Mouse (Mus musculus): ENCODE measurements at regions not wholly inside any gene's neighbourhood (a gene's known extent, or its start where the extent isn't known, plus 50 kb on each side); places are given as distances from the start of the nearest gene placed in this dataset.
"Not testable (repeated sequence)": the region's sequence is repeated elsewhere in the genome, so short reads cannot be mapped to it uniquely, and the experiment has no call there.

GRCm38 (mm10) chr5:74813396-74813795, 110.7 kb upstream of the Lnx1 start:
- ATAC-seq (replicated peaks) = no peak
- no peak overlapping the region for H3K4me2 ChIP-seq (replicated peaks)
- H3K9me3 ChIP-seq = no peaks in the 10 kb centered on the region
- WGBS = 15% methylated on average over 3 of the region's 3 CpGs
- H3K27me3 ChIP-seq = no peaks in the 10 kb centered on the region
- H3K9ac ChIP-seq (replicated peaks) = no peak overlapping the region
- no peaks in the 10 kb centered on the region for H3K4me1 ChIP-seq
- no peaks in the 10 kb centered on the region for H3K36me3 ChIP-seq
- no peak overlapping the region for H3K27ac ChIP-seq (replicated peaks)
- no peak overlapping the region for H3K4me3 ChIP-seq

- Histone ChIP-seq H3K4me1 (no peaks in the 10 kb centered on the region), H3K27me3 (no peaks in the 10 kb centered on the region), H3K9me3 (no peaks in the 10 kb centered on the region), H3K9ac (replicated peaks) (no peak overlapping the region), H3K4me3 (no peak overlapping the region), H3K27ac (replicated peaks) (no peak overlapping the region), H3K4me2 (replicated peaks) (no peak overlapping the region), H3K36me3 (no peaks in the 10 kb centered on the region)
- no peak for ATAC-seq (replicated peaks)
- 61% methylated on average over 7 of the region's 7 CpGs for WGBS
Observed at GRCm38 (mm10) chr5:74811046-74811445, 108.3 kb upstream of the Lnx1 start.

- no peaks in the 10 kb centered on the region for H3K36me3 ChIP-seq
- no peaks in the 10 kb centered on the region for H3K27me3 ChIP-seq
- H3K9me3 ChIP-seq = no peaks in the 10 kb centered on the region
- no peak overlapping the region for H3K4me3 ChIP-seq
- ATAC-seq (replicated peaks) = no peak
- no peak overlapping the region for H3K9ac ChIP-seq (replicated peaks)
- no peak overlapping the region for H3K27ac ChIP-seq (replicated peaks)
- WGBS = 67% methylated on average over 5 of the region's 5 CpGs
- no peaks in the 10 kb centered on the region for H3K4me1 ChIP-seq
- H3K4me2 ChIP-seq (replicated peaks) = no peak overlapping the region
Observed at GRCm38 (mm10) chr5:74807581-74808221, 105.0 kb upstream of the Lnx1 start.

DNA sequence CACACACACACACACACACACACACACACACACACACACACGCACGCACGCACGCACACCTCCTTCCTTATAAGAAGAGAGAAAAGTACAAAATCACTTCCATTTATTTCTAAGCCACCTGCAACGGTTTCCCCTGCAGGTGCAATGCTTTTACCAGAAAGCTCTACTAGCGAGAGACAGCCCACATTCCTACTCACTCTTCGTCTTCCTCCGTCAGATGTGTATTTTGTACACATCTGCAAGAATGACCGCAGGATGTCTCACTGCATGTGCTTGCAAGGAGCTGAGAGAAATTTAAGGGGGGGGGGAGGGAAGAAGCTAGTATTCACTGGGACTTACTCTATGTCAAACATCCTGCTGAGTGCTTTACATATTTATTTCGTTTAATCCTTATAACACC, 99.2 kb upstream of the Lnx1 start:
- ATAC-seq (replicated peaks) = no peak
- H3K4me2 ChIP-seq (replicated peaks) = no peak overlapping the region
- H3K36me3 ChIP-seq = no peaks in the 10 kb centered on the region
- no peaks in the 10 kb centered on the region; the same call in 1 of the 2 replicates for H3K27me3 ChIP-seq
- H3K9ac ChIP-seq (replicated peaks) = no peak overlapping the region
- H3K27ac ChIP-seq (replicated peaks) = no peak overlapping the region
- no peak overlapping the region for H3K4me3 ChIP-seq
- no peaks in the 10 kb centered on the region for H3K4me1 ChIP-seq
- WGBS = 78% methylated on average over 10 of the region's 10 CpGs
- H3K9me3 ChIP-seq = no peaks in the 10 kb centered on the region

- 71% methylated on average over 9 of the region's 9 CpGs for WGBS
- H3K4me2 ChIP-seq (replicated peaks) = no peak overlapping the region
- no peaks in the 10 kb centered on the region; the same call in 1 of the 2 replicates for H3K27me3 ChIP-seq
- ATAC-seq (replicated peaks) = no peak
- no peak overlapping the region for H3K9ac ChIP-seq (replicated peaks)
- H3K36me3 ChIP-seq = no peaks in the 10 kb centered on the region
- H3K4me1 ChIP-seq = peaks cover 4% of the 10 kb centered on the region; the same call in 1 of the 2 replicates
- H3K27ac ChIP-seq (replicated peaks) = no peak overlapping the region
- no peak overlapping the region for H3K4me3 ChIP-seq
- no peaks in the 10 kb centered on the region for H3K9me3 ChIP-seq
Observed at GRCm38 (mm10) chr5:74800351-74800750, 97.6 kb upstream of the Lnx1 start.

DNA sequence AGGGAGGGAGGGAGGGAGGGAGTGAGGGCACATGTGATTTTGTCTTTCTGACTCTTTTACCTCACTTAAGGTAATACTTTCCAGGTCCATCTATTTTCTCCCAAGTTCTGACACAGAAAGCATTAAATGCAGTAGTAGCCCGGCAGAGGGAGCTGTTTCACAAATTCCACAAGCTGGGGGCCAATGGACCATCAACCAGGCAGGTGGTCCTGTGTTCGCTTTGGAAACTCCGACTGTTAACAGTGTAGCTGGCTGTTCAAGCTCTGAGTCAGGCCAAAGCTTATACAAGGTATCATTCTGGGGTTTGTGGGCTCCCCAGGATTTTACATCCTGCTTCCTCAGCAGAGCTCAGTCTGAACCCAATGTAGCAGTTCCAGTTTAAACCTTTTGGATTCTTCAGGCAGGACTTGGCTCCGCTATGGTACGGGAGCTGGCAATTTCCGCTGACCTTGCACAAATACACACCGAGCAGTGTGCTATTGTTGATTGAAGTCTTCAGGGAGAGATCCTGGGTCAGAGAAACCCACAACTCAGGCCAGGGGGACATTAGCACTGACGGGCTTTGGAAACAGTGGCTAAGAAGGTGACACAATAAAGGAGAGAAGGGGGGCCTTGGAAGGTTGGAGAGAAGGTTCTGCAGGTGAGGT, 93.8 kb upstream of the Lnx1 start:
- Histone ChIP-seq H3K9ac (replicated peaks) (no peak overlapping the region), H3K36me3 (no peaks in the 10 kb centered on the region), H3K27ac (replicated peaks) (no peak overlapping the region), H3K27me3 (no peaks in the 10 kb centered on the region; the same call in 1 of the 2 replicates), H3K4me1 (peaks cover 14% of the 10 kb centered on the region), H3K9me3 (no peaks in the 10 kb centered on the region), H3K4me2 (replicated peaks) (no peak overlapping the region), H3K4me3 (no peak overlapping the region)
- 43% methylated on average over 8 of the region's 8 CpGs for WGBS
- ATAC-seq (replicated peaks) = no peak

DNA sequence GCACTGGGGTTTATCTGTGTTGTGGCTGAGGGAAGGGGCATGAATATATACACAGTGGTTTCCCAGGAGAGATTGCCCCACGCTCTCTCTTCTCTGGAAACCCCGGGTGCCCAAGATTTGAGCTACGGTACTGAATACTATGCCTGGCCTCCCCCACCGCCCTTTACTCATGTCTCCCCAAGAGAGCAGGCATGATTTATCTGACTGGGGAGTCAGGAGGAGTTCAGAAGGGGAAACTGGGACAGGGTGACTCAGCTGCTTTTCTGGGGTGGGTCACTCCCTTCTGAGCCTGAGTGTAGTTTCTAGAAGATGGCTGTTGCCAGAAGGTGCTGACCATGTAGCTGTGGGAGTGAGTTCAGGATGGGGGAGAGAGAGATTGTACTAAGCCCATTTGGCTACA, 92.0 kb upstream of the Lnx1 start:
- H3K4me2 ChIP-seq (replicated peaks) = no peak overlapping the region
- no peak for ATAC-seq (replicated peaks)
- H3K36me3 ChIP-seq = no peaks in the 10 kb centered on the region
- WGBS = 95% methylated on average over 4 of the region's 4 CpGs
- no peaks in the 10 kb centered on the region; the same call in 1 of the 2 replicates for H3K27me3 ChIP-seq
- no peak overlapping the region for H3K9ac ChIP-seq (replicated peaks)
- no peaks in the 10 kb centered on the region for H3K9me3 ChIP-seq
- no peak overlapping the region for H3K4me3 ChIP-seq
- peaks cover 14% of the 10 kb centered on the region for H3K4me1 ChIP-seq
- H3K27ac ChIP-seq (replicated peaks) = no peak overlapping the region

GRCm38 (mm10) chr5:74793431-74793830, 90.7 kb upstream of the Lnx1 start:
- no peak for ATAC-seq (replicated peaks)
- no peak overlapping the region for H3K27ac ChIP-seq (replicated peaks)
- H3K27me3 ChIP-seq = no peaks in the 10 kb centered on the region; the same call in 1 of the 2 replicates
- no peak overlapping the region for H3K9ac ChIP-seq (replicated peaks)
- H3K4me3 ChIP-seq = no peak overlapping the region
- H3K36me3 ChIP-seq = no peaks in the 10 kb centered on the region
- no peaks in the 10 kb centered on the region for H3K9me3 ChIP-seq
- WGBS = 85% methylated on average over 4 of the region's 4 CpGs
- peaks cover 14% of the 10 kb centered on the region for H3K4me1 ChIP-seq
- no peak overlapping the region for H3K4me2 ChIP-seq (replicated peaks)

- peak overlapping the region; percentile 39; the same call in 1 of the 2 replicates for H3K4me2 ChIP-seq (replicated peaks)
- no peaks in the 10 kb centered on the region for H3K9me3 ChIP-seq
- H3K4me1 ChIP-seq = peaks cover 14% of the 10 kb centered on the region
- no peak overlapping the region for H3K9ac ChIP-seq (replicated peaks)
- H3K27me3 ChIP-seq = no peaks in the 10 kb centered on the region; the same call in 1 of the 2 replicates
- ATAC-seq (replicated peaks) = no peak
- WGBS = 30% methylated on average over 8 of the region's 8 CpGs
- H3K4me3 ChIP-seq = no peak overlapping the region
- H3K36me3 ChIP-seq = no peaks in the 10 kb centered on the region
- H3K27ac ChIP-seq (replicated peaks) = no peak overlapping the region
Observed at GRCm38 (mm10) chr5:74792936-74793335, 90.2 kb upstream of the Lnx1 start.

- WGBS = under 1% methylated on average over 7 of the region's 7 CpGs
- Histone ChIP-seq H3K9ac (replicated peaks) (peak overlapping the region; percentile 32; the same call in 1 of the 2 replicates), H3K4me1 (peaks cover 14% of the 10 kb centered on the region), H3K27ac (replicated peaks) (0 out of 2 replicates have a peak overlapping the region, but pooled peaks have one; percentile 29), H3K4me2 (replicated peaks) (peak overlapping the region; percentile 39), H3K27me3 (no peaks in the 10 kb centered on the region; the same call in 1 of the 2 replicates), H3K9me3 (no peaks in the 10 kb centered on the region), H3K4me3 (0 out of 2 replicates have a peak overlapping the region, but pooled peaks have one; percentile 13), H3K36me3 (no peaks in the 10 kb centered on the region)
- ATAC-seq (replicated peaks) = peak; percentile 88
Observed at GRCm38 (mm10) chr5:74792301-74792700, 89.6 kb upstream of the Lnx1 start.

- ATAC-seq (replicated peaks); H3K4me1 ChIP-seq; H3K9ac ChIP-seq (replicated peaks); H3K27ac ChIP-seq (replicated peaks); H3K36me3 ChIP-seq; H3K9me3 ChIP-seq; H3K4me2 ChIP-seq (replicated peaks); H3K27me3 ChIP-seq; H3K4me3 ChIP-seq: not testable (repeated sequence)
- 97% methylated on average over 4 of the region's 4 CpGs for WGBS
Observed at GRCm38 (mm10) chr5:74790501-74790900, 87.8 kb upstream of the Lnx1 start.

- H3K9ac ChIP-seq (replicated peaks) = no peak overlapping the region
- H3K36me3 ChIP-seq = no peaks in the 10 kb centered on the region
- H3K4me1 ChIP-seq = no peaks in the 10 kb centered on the region
- H3K4me2 ChIP-seq (replicated peaks) = no peak overlapping the region
- WGBS = 87% methylated on average over 9 of the region's 9 CpGs
- no peak for ATAC-seq (replicated peaks)
- H3K9me3 ChIP-seq = no peaks in the 10 kb centered on the region
- no peak overlapping the region for H3K4me3 ChIP-seq
- no peak overlapping the region for H3K27ac ChIP-seq (replicated peaks)
- H3K27me3 ChIP-seq = no peaks in the 10 kb centered on the region
Observed at GRCm38 (mm10) chr5:74783906-74784305, 81.2 kb upstream of the Lnx1 start.
